Mouse (Mus musculus): Measurements from ENCODE around the gene Vmn1r170.
"Not testable (repeated sequence)": the region's sequence is repeated elsewhere in the genome, so short reads cannot be mapped to it uniquely, and the experiment has no call there.

Gene Vmn1r170

DNA sequence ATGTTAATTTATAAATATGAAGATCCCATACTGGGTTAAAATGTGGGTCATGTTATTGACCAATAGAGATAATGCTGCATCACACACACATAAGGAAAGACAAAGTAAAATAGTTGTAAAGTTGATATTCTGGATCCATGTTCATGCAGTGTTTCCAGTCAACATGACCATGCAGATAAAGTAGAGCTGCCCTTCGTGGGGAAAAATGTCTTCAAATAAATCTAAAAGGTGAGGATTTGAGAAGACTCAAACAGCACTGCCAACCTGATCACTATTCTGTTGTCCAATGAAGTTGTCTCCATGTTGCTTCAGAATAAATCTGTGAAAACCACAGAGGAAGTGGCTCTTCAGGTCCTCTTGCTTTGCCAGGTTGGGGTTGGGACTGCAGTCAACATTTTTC, at the start of gene Vmn1r170:
Gene Vmn1r170 (plus strand): TSS at position 301 of the 400 bp plus-strand sequence.
- not testable (repeated sequence) for DNase-seq

- not testable (repeated sequence) for DNase-seq
These were observed 30.7 kb upstream of the Vmn1r170 start, which contains the start of gene Vmn1r169 for GRCm38 (mm10) chr7:23575226-23575625. Vmn1r169 (plus strand) TSS chr7:23575526.

- no peak for DNase-seq
These were observed 24.4 kb downstream of the Vmn1r170 start, which contains the start of gene Vmn1r171 for GRCm38 (mm10) chr7:23630422-23630821. Vmn1r171 (plus strand) TSS chr7:23630722.
